Mouse (Mus musculus): ENCODE results near the gene Inpp5a.

GRCm38 (mm10) chr7:139477748-139478147, 88.8 kb downstream of the Inpp5a start:
- no peak for TF ChIP-seq CTCF (IDR thresholded peaks at IDR 0.05; ENCODE audit: control insufficient read depth, insufficient read depth, low read length)
- TF ChIP-seq POLR2A (IDR thresholded peaks at IDR 0.05; ENCODE audit: borderline replicate concordance, control insufficient read depth, low read depth, low read length), result no peak
